Mouse (Mus musculus) left cerebral cortex, adult 11 months (tissue): ENCODE results near the gene Zcwpw1.

Experiments
- DNase-seq: peaks from one replicate; pipeline ENCODE4 v3.0.0; 2022; ENCODE audit warnings: low spot score

Zcwpw1 gene

DNA sequence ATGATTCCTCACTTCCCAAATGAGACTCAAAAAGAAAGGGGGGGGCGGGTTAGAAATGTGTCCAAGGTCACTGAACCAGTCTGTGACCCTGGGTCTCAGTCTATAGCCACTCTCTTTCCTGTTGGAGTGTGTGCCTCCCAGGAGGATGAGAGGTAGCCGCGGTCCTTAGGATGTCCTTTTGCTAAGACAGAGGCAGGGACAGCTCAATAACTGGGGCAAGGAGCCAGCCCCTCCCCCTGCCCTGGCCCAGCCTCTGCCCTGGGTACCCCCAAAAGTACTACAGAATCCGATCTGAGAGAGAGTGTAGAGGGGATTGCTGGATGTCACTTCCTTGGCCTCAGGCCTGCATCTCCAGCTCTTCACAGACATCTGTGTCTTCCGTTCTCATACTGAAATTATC, 32.2 kb upstream of the Zcwpw1 start:
- no peak for DNase-seq

DNA sequence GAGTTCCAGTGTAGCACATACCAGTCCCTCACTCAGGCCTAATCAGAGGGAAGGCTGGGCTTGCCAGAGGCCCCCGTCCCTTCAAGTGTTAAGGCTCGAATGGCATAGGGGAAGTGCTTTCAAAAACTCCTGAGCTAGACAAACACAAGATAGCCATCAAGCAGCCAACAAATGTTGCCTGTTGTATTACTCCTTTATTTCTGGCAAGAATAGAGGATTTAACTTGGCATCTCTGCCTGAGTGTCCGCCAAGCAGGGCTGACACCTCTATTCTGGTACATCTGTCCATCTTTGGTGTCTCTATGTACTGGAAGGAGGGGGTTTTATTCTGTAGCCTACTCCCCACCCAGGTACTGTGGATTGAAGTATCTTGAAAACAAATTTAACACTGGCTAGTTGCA, 31.5 kb upstream of the Zcwpw1 start:
- no peak for DNase-seq

DNA sequence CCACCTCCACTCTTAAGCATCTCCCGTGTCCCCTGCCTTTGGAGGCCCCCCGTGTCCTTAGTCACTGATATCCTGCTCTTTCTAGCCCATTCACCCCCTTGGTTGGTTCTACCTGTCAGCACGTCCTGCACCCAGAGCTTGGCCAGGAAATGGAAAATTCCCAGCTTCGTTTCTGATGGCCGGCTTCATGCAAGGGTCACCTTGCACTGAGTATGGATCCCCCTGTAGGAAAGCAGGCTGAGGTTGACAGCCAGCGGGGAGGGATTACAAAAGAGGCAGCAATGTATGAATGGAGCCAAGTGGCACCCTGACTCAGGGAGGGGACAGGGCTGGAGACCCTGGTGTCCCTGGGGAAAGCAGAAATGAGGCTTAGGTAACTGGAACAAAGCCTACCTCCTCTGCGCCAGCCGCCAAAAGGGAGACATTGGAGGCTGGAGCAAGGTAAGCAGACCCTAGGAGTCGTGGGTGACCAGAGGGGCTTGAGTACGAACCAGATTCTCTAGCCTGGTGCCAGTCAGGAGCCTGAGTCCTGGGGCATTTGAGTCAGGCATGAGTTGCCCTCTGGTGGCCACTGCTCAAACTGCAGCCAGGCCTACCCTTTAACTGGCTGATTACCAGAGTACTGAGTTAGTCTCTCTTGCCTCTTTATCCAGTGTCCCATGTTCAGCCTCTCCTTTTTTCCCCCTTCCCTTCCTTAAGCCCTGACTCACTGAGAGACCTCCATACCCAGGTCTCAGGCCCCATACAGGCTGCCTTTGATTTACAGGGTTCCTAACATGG, 30.5 kb upstream of the Zcwpw1 start:
- peak; percentile 87 for DNase-seq

DNA sequence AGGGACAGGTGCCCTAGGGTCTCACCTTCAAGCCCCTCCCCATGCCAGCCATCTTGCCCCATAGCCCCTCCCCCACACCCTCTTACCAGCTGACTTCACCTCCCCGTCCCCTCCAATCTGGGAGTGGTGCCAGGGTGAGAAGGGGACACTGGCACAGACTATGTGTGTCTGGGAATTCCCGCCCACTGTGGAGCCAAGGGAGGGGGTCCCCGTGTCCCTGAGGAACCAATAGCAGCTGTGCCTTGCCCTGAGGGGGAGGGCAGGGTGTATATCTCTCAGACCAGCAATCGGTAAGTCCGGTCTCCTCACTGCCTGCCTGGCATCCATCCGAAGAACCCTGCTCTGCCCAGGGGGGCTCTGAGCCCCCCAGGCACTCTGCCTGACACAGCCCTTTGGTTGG, 29.7 kb upstream of the Zcwpw1 start:
- peak; percentile 85 for DNase-seq

DNA sequence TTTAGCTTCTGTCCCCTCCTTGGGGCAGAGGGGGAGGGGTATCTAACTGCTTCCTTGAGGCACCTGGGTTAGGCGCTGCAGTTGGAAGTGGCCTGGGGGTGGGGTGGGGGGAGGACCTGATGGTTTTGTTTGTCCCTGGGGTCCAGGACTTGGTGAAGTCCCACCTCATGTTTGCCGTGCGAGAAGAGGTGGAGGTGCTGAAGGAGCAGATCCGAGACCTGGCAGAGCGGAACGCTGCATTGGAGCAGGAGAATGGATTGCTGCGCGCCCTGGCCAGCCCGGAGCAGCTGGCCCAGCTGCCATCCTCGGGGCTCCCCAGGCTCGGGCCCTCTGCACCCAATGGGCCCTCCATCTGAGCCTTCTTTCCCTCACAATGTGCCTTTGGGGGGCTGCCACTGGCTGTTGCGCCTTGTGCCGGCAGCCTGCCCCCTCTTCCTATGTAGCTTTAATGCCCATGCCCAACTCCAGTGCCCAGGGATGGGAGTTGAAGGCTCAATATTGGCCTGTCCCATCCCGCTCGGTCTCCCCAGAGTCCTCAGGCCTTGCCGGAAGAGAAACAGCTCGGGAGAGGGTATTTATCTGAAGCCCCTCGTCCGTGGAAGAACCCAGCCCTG, 28.6 kb upstream of the Zcwpw1 start:
- no peak for DNase-seq

DNA sequence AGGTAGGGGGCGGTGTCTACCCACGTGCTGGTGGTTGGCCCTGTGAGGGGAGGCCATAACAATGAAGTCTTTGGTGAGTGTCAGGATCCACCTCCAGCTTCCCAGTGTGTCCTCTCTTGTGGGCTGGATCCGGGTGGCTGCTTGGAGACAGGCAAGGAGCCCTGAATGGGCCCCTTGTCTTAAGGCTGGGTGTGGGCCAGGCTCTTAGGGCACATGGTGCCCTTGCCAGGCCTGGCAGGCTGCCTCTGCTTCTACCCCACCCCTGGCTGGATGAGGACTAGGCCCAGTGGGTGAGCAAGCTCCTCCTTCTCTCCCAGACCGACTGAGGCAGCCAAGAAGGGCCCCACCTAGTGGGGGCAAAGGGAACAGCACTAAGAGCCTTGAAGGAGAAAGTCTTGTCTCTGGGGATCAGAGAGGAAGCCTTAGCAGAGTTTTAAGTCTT, 27.6 kb upstream of the Zcwpw1 start:
- peak; percentile 89 for DNase-seq

DNA sequence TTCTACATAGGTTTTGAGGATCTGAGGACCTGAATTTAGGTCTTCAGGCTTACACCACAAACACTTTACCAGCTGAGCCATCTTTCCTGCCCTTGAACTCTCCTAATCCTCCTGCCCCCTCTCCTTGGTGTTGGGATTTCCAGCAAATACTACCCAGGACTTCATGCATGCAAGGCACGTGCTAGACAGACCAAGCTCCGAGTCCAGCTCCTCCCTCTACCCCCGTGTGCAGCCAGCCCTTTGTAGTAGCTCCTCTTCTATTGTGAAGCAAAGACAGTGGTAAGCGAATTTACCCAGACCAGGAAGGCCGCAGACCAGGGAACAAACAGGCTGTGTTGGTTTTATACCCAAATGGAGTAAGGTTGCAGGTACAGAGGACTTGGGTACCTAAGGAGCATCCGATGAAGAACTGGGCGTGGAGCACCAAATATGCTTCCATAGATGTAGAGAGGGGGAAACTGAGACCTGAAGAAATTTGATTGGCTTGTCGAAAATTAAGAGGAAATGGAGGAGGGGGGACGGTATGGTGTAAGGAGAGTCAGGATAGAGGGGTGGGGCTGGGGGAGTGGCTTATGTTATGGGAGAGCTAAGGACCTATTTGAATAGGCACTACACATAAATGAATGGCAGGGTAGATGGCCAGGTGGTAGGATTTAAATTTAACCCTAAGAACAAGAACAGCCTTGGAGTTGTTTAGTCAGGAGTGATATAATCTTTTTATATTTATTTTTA, 22.8 kb upstream of the Zcwpw1 start:
- no peak for DNase-seq

DNA sequence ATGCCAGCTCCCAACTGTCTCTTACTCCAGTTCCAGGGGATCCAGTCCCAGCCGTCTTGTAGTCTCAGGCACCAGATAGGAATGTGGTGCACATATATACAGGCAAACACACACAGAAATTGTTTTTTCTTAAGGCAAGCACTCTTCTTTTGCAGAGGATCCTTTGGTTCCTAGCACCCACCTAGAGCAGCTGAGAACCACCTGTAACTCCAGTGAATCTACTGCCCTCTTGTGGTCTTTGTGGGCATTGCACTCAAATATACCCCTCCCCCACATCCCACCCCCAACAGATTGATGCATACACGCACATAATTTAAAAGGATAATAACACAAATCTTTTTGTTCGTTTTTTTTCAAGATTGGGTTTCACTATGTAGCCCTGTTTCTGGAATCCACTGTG, 21.3 kb upstream of the Zcwpw1 start:
- DNase-seq: no peak

DNA sequence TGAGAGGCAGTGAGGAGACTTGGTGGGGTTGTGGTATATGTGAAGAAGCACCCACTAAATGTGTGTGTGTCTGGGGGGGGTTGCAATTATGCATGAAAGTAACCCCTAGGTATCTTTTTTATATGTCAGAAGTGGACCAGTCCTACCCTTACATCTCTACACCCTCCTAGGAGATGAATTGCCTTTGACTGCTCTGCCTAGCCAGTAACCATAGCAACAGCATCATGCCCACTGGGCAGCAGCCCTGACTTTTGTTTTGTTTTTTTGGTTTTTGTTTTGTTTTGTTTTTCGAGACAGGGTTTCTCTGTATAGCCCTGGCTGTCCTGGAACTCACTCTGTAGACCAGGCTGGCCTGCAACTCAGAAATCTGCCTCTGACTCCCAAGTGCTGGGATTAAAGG, 19.1 kb upstream of the Zcwpw1 start:
- no peak for DNase-seq

DNA sequence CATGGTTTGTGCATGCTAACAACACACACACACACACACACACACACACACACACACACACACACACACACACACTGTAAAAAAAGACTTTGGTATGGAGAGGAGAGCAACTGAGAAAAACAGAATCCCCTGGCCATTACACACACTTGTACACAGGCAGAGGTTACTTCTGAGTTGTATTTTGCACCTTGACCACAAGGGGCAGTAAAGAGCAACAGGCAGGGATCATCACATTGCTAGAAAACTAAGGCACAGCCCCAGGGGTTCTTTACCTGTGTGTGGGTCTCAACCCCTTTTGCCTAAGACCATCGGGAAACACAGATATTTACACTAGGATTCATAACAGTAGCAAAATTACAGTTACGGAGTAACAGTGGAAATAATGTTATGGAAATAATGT, 16.9 kb upstream of the Zcwpw1 start:
- no peak for DNase-seq

DNA sequence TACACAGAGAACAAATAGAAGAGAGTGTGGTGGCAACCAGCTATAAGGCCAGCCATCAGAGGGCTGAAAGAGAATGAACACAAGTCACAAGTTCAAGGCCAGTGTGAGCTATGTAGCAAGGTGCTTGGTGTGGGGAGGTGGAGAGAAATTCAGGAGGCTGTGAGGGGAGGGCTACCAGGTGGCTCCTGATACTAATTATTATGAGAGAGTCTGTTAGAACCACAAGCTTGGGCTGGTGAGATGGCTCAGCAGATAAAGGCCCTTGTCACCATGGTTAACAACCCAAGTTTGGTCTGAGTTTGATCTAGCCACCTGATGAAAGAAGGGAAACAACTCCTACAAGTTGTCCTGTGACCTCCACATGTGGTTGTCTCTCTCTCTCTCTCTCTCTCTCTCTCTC, 14.8 kb upstream of the Zcwpw1 start:
- no peak for DNase-seq

DNA sequence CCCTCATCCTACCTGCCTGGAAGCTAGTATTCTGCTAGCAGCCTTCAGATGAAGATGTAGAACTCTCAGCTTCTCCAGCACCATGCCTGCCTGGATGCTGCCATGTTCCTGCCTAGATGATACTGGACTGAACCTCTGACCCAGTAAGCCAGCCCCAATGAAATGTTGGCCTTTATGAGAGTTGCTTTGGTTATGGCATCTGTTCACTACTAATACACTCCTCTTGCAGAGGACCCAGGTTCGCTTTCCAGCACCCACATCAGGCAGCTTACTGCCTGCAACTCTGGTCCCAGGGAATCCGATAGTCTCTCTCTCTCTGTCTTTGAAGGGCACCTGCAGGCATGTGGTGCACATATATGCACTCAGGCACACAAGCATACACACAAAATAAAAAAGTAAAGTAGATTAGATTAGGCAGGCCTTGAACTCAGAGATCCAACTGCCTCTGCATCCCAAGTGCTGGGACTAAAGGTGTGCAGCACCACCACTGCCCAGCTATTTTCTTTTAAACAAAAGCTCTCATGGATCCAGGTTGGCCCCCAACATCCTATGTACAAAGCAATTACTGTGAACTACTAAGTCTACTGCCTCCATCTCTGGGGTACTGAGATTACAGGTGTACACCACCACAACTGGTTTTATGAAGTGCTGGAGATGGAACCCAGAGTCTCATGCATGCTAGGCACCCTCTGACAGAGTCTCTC, 11.9 kb upstream of the Zcwpw1 start:
- DNase-seq: no peak

DNA sequence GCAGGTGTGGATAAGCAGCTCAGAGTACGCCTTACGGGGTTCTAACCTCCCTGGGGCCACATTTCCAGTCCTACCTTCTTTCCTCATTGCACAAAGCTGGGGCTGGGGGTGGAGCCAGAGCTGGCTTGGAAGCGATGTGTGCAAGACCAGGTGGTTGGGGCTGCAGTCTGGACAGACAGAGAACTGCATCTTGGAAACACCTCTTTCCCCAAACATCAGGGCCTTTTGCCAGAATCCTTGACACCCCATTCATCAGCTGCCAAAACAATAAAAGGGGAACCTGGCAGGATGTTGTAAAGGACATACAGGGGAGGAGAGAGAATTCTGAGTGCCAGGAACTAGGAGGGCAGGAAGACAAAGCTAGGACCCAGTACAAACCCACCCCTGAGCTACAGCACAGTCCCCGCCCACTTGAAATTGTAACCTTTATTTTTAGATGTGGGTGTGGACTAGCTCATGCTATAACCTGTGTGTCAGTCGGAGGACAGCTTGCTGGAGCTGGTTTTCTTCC, 11.1 kb upstream of the Zcwpw1 start:
- no peak for DNase-seq

DNA sequence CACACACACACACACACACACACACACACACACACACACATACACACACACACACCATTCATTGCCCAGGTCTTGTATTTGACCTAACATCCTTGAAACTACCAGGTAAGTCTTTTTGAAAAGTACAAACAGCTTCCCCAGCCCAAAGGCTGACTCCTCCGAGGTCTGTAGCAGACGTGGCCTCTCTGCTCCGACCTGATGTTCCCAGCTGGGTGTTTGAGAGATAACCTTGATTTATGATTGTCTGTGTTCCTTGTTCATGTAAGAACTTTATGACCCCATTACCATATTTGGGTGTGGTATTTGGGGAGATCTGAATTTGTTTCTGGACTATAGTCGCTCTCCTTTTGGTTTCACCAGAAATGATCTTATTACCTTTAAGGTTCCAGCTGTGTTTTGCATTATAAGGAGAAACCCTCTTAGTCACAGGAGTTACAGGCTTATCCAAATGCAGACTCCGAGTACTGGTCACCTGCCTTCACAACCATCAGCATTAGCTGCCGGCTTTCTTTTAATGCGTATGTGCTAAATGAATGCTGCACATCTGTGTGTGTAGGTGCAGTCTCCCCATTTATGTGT, 10.2 kb upstream of the Zcwpw1 start:
- DNase-seq: no peak

DNA sequence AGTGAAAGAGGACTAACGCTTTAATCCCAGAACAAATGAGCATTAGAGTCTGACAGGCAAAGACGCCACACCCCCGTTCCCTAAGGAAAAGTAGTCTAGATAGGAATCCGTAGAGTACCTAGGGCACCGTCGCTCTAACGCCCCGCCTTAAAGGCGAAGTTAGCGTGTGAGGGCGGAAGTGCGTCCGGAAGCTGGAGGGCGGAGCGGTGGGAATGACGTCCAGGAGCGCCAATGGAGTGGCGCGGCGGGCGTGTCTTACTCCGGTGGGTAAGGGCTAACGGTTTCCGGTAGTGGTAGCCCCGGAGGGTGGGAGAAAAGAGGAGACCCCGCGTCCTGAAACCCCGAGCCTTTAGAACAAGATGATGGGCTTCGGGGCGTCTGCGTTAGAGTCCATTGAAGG, 9.0 kb upstream of the Zcwpw1 start, which contains the start of gene Ppp1r35:
Gene Ppp1r35, plus strand, starts transcription at position 215 of the 400 bp plus-strand sequence.
- peak; percentile 94 for DNase-seq

DNA sequence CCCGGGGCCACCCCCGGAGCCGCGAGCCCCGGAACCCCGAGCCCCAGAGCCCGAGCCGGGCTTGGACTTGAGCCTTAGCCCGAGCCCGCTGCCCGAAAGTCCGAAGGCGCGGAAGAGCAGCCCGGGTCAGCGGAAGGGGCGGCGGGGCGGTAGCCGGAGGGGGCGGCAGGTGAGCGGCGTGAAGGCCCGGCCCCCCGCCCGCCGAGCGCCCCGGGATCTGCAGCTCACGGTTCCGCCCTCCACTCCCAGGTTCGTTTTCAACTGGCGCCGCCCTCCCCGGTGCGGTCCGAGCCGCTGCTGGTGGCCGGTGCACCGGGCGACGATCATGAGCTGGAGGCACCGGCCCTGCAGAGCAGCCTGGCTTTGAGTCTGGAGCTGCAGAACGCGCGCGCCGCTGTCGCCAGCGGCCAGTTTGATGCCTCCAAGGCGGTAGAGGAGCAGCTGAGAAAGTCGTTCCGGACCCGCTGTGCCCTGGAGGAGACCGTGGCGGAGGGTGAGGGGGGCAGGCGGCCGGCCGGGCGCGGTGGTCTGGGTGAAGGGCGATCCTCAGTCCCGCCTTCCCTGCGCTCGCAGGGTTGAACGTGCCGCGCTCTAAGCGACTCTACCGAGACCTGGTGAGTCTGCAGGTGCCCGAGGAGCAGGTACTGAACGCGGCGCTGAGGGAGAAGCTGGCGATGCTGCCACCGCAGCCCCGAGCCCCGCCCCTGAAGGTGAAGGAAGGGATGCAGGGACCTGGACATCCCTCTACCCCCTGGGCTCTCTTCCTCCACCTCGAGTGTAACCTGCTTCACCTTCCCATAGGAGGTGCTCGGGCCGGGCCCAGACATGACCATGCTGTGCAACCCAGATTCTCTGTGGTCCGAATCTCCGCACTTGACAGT, 8.3 kb upstream of the Zcwpw1 start:
- no peak for DNase-seq

DNA sequence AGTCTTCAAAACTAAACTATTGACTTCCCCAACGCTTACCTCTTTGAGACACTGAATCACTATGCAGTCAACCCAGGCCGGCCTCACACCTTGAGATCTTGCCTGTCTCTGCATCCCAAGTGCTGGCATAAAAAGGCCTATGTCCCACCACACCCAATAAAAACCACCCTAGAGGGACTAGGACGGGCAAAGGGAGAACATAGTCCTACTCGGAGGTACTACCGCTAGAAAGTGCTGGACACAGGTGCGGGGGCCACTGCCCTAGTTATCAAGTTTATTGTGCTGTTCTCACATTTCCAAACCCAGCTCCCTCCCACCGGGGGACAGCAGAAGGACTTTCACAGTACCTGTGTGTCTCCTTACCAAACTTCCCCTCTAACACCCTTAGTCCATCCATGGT, 5.9 kb upstream of the Zcwpw1 start:
- no peak for DNase-seq

DNA sequence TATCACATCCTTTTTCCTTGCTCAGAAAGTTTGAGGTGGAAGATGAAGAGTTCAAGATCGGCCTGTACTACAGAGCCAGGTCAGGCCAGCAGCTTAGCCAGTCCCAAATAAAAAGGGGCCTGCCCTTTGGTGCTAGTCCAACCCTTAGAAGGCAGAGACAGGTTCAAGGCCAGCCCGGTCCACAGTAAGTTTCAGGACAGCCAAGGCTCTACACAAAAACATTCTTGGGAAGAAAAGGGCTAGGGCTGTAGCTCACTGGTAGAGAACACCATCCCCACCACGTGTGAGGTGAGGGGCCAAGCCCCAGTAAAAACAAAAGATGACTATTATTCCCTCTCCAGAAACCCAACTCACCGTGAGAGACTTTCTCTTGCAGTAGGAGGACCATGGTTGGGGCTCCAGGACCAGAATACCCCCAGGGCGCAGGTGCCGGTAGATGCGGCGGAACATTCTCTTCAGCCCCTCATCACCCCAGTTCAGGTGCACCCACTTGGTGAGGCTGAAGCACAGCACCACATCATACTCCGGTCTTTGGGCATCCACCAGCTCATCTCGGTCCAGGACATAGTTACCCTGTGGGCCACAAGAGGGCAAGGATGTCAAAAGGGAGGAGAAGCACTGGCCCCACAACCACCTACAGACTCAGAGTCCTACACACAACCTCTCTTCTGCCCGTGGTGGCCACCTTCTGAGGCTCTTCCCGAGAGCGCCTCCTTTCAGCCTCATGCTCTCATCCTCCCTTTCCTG, 4.6 kb upstream of the Zcwpw1 start:
- no peak for DNase-seq

DNA sequence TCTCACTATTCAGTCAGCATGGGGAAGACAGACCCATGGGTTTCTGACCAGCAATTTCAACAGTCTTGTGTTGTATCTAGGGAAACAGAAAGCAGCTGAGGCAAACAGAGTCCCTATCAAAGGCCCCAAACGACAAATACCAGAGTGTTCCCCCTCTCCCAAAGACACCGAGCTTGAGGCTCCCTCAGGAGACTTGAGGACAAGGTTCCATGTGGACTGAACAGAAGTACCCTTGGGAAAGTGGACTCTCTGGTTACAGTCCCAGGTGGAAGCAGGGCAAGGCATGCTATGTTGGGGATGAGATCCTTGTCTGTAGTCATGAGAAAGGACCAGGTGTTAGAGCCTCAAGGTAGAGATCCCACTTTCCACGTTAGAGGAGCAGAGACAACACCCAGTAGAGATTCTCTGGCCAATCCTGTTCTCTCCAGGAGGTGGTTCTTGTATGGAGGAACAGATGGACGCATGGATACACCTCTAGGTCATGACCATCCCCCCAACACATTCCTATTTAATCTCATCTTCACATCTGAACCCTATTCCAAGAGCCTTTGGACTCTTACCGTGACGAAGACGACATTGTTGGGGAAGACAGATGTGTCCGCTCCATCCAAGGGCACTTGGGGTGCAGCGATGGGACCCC, 3.6 kb upstream of the Zcwpw1 start:
- no peak for DNase-seq

DNA sequence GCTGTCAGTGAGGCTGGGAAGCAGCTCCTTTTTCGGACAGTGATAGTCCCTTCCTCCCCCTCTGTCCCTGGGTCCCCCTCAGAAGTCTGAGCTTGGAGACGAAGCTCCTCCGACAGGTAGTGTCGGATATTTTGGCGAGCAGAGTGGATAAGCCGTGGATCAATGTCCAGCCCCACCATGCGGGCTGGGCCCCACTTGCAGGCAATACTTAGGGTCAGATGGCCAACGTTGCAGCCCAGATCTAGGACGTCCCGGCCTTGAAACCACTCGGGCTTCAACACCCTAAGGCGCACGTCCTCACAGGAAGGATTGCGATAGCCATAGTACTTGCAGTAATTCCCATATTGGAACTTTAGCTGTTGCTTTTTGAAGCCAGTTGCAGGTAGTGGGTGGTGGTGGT, 3.1 kb upstream of the Zcwpw1 start:
- no peak for DNase-seq
